Mouse (Mus musculus): Measurements from ENCODE around the gene Ltn1. TPM values are rescaled to one million over a fixed set of nuclear protein-coding genes. Genes with fewer than 3 reads are reported as not detected.
A peak's percentile ranks its signal among the peaks of the same experiment; 100 is the strongest.

The Ltn1 gene
- polyA plus RNA-seq, 1 experiment from 2014 or later: 21.8 TPM

- Histone ChIP-seq H3K4me3 (replicated peaks) (peak overlapping the region; percentile 85), H3K9me3 (replicated peaks) (no peaks in the 10 kb centered on the region), H3K36me3 (peaks cover 5% of the 10 kb centered on the region; the same call in 1 of the 2 replicates), H3K27me3 (replicated peaks) (0 out of 2 replicates have a peak, but pooled peaks cover 4% of the 10 kb centered on the region), H3K4me2 (peak overlapping the region; percentile 78), H3K9ac (replicated peaks) (peak overlapping the region; percentile 90), H3K27ac (replicated peaks) (no peak overlapping the region), H3K4me1 (peaks cover 19% of the 10 kb centered on the region)
- no peak for ATAC-seq (ENCODE audit: low FRiP score)
- 28% methylated on average over 9 of the region's 9 CpGs for WGBS
Measured at GRCm38 (mm10) chr16:87441089-87441488, 8.7 kb upstream of the Ltn1 start.

- Histone ChIP-seq H3K4me1 (peaks cover 19% of the 10 kb centered on the region), H3K27ac (replicated peaks) (peak within 1 kb of the TSS; percentile 98), H3K36me3 (peaks cover 6% of the 10 kb centered on the region; the same call in 1 of the 2 replicates), H3K4me3 (replicated peaks) (peak within 1 kb of the TSS; percentile 85), H3K9me3 (replicated peaks) (no peaks in the 10 kb centered on the region), H3K27me3 (replicated peaks) (0 out of 2 replicates have a peak, but pooled peaks cover 4% of the 10 kb centered on the region), H3K4me2 (peak within 1 kb of the TSS; percentile 78), H3K9ac (replicated peaks) (peak within 1 kb of the TSS; percentile 90)
- ATAC-seq (ENCODE audit: low FRiP score): peak; percentile 97
- under 1% methylated on average over 38 of the region's 38 CpGs for WGBS
Measured at GRCm38 (mm10) chr16:87440184-87440686, 7.8 kb upstream of the Ltn1 start, which contains the start of gene Rwdd2b. TSS of gene Rwdd2b (minus strand) at chr16:87440573.

- Histone ChIP-seq H3K4me1 (peaks cover 19% of the 10 kb centered on the region), H3K4me3 (replicated peaks) (no peak overlapping the region), H3K4me2 (no peak overlapping the region), H3K9ac (replicated peaks) (no peak overlapping the region), H3K27me3 (replicated peaks) (0 out of 2 replicates have a peak, but pooled peaks cover 4% of the 10 kb centered on the region), H3K36me3 (peaks cover 9% of the 10 kb centered on the region; the same call in 1 of the 2 replicates), H3K9me3 (replicated peaks) (no peaks in the 10 kb centered on the region), H3K27ac (replicated peaks) (no peak overlapping the region)
- ATAC-seq (ENCODE audit: low FRiP score): no peak
- WGBS: 91% methylated on average over 8 of the region's 8 CpGs
Measured at GRCm38 (mm10) chr16:87438697-87439096, 6.3 kb upstream of the Ltn1 start.

GRCm38 (mm10) chr16:87437096-87437495, 4.7 kb upstream of the Ltn1 start:
- ATAC-seq (ENCODE audit: low FRiP score): no peak
- 91% methylated on average over 21 of the region's 21 CpGs for WGBS

GRCm38 (mm10) chr16:87435411-87436205, 3.2 kb upstream of the Ltn1 start:
- no peak for ATAC-seq (ENCODE audit: low FRiP score)

More at GRCm38 (mm10) chr16:87437096-87437495, 4.7 kb upstream of the Ltn1 start:
- Histone ChIP-seq H3K4me1 (peaks cover 19% of the 10 kb centered on the region), H3K9me3 (replicated peaks) (no peaks in the 10 kb centered on the region), H3K9ac (replicated peaks) (no peak overlapping the region), H3K4me2 (no peak overlapping the region), H3K4me3 (replicated peaks) (no peak overlapping the region), H3K36me3 (peaks cover 9% of the 10 kb centered on the region; the same call in 1 of the 2 replicates), H3K27ac (replicated peaks) (no peak overlapping the region), H3K27me3 (replicated peaks) (no peaks in the 10 kb centered on the region)

GRCm38 (mm10) chr16:87434946-87435345, 2.5 kb upstream of the Ltn1 start:
- Histone ChIP-seq H3K9ac (replicated peaks) (no peak overlapping the region), H3K27ac (replicated peaks) (no peak overlapping the region)
- 83% methylated on average over 6 of the region's 6 CpGs for WGBS

More at GRCm38 (mm10) chr16:87435411-87436205, 3.2 kb upstream of the Ltn1 start:
- Histone ChIP-seq H3K4me3 (replicated peaks) (no peak overlapping the region), H3K9me3 (replicated peaks) (no peaks in the 10 kb centered on the region), H3K27me3 (replicated peaks) (no peaks in the 10 kb centered on the region), H3K27ac (replicated peaks) (no peak overlapping the region), H3K36me3 (peaks cover 9% of the 10 kb centered on the region; the same call in 1 of the 2 replicates), H3K4me1 (peaks cover 18% of the 10 kb centered on the region), H3K9ac (replicated peaks) (no peak overlapping the region), H3K4me2 (no peak overlapping the region)
- 83% methylated on average over 13 of the region's 13 CpGs for WGBS

GRCm38 (mm10) chr16:87434266-87434665, 1.9 kb upstream of the Ltn1 start:
- no peak overlapping the region for H3K4me2 ChIP-seq
- H3K4me3 ChIP-seq (replicated peaks): no peak overlapping the region
- H3K27me3 ChIP-seq (replicated peaks): no peaks in the 10 kb centered on the region
- ATAC-seq (ENCODE audit: low FRiP score): no peak
- peaks cover 15% of the 10 kb centered on the region for H3K4me1 ChIP-seq
- WGBS: 95% methylated on average over 7 of the region's 7 CpGs
- no peak overlapping the region for H3K27ac ChIP-seq (replicated peaks)
- H3K9me3 ChIP-seq (replicated peaks): no peaks in the 10 kb centered on the region
- H3K9ac ChIP-seq (replicated peaks): no peak overlapping the region
- H3K36me3 ChIP-seq: peaks cover 9% of the 10 kb centered on the region; the same call in 1 of the 2 replicates

More at GRCm38 (mm10) chr16:87434946-87435345, 2.5 kb upstream of the Ltn1 start:
- H3K4me1 ChIP-seq: peaks cover 21% of the 10 kb centered on the region
- H3K4me2 ChIP-seq: no peak overlapping the region
- no peak overlapping the region for H3K4me3 ChIP-seq (replicated peaks)
- peaks cover 9% of the 10 kb centered on the region; the same call in 1 of the 2 replicates for H3K36me3 ChIP-seq
- ATAC-seq (ENCODE audit: low FRiP score): no peak
- no peaks in the 10 kb centered on the region for H3K27me3 ChIP-seq (replicated peaks)
- no peaks in the 10 kb centered on the region for H3K9me3 ChIP-seq (replicated peaks)

GRCm38 (mm10) chr16:87427516-87427915, 4.9 kb downstream of the Ltn1 start:
- no peak for ATAC-seq (ENCODE audit: low FRiP score)
- peaks cover 40% of the 10 kb centered on the region for H3K36me3 ChIP-seq
- H3K4me1 ChIP-seq: peaks cover 14% of the 10 kb centered on the region
- no peak overlapping the region for H3K27ac ChIP-seq (replicated peaks)
- no peaks in the 10 kb centered on the region for H3K27me3 ChIP-seq (replicated peaks)
- H3K9me3 ChIP-seq (replicated peaks): no peaks in the 10 kb centered on the region
- 98% methylated on average over 8 of the region's 8 CpGs for WGBS
- H3K4me2 ChIP-seq: no peak overlapping the region
- no peak overlapping the region for H3K4me3 ChIP-seq (replicated peaks)
- no peak overlapping the region for H3K9ac ChIP-seq (replicated peaks)

- H3K4me3 ChIP-seq (replicated peaks): no peak overlapping the region
- 96% methylated on average over 8 of the region's 8 CpGs for WGBS
- no peak for ATAC-seq (ENCODE audit: low FRiP score)
- no peaks in the 10 kb centered on the region for H3K9me3 ChIP-seq (replicated peaks)
- no peak overlapping the region for H3K9ac ChIP-seq (replicated peaks)
- H3K4me2 ChIP-seq: no peak overlapping the region
- peaks cover 90% of the 10 kb centered on the region for H3K36me3 ChIP-seq
- no peak overlapping the region for H3K27ac ChIP-seq (replicated peaks)
- no peaks in the 10 kb centered on the region for H3K27me3 ChIP-seq (replicated peaks)
- no peaks in the 10 kb centered on the region for H3K4me1 ChIP-seq
Measured at GRCm38 (mm10) chr16:87420662-87421061, 11.8 kb downstream of the Ltn1 start.

GRCm38 (mm10) chr16:87405001-87405400, 27.4 kb downstream of the Ltn1 start:
- WGBS: 88% methylated on average over 3 of the region's 3 CpGs
- Histone ChIP-seq H3K9ac (replicated peaks) (no peak overlapping the region), H3K9me3 (replicated peaks) (no peaks in the 10 kb centered on the region), H3K27me3 (replicated peaks) (no peaks in the 10 kb centered on the region), H3K4me3 (replicated peaks) (no peak overlapping the region), H3K36me3 (peaks cover 84% of the 10 kb centered on the region), H3K27ac (replicated peaks) (no peak overlapping the region), H3K4me1 (no peaks in the 10 kb centered on the region), H3K4me2 (no peak overlapping the region)
- no peak for ATAC-seq (ENCODE audit: low FRiP score)

GRCm38 (mm10) chr16:87393813-87394548, 38.4 kb downstream of the Ltn1 start:
- ATAC-seq (ENCODE audit: low FRiP score): peak; percentile 85

More at GRCm38 (mm10) chr16:87393813-87394548, 38.4 kb downstream of the Ltn1 start:
- H3K9me3 ChIP-seq (replicated peaks): no peaks in the 10 kb centered on the region
- no peak overlapping the region for H3K27ac ChIP-seq (replicated peaks)
- H3K36me3 ChIP-seq: peaks cover 68% of the 10 kb centered on the region
- H3K4me2 ChIP-seq: no peak overlapping the region
- H3K27me3 ChIP-seq (replicated peaks): no peaks in the 10 kb centered on the region
- no peak overlapping the region for H3K4me3 ChIP-seq (replicated peaks)
- H3K9ac ChIP-seq (replicated peaks): no peak overlapping the region
- 55% methylated on average over 16 of the region's 16 CpGs for WGBS
- H3K4me1 ChIP-seq: no peaks in the 10 kb centered on the region

Measured in neural tube, embryonic 15.5 days (tissue).